Mouse (Mus musculus): Measurements from ENCODE around the gene Mfng. TPM values are rescaled to one million over a fixed set of nuclear protein-coding genes. Genes with fewer than 3 reads are reported as not detected.

Mfng gene
- polyA plus RNA-seq, 1 experiment: 3.8 TPM

- Histone ChIP-seq H3K27me3 (ENCODE audit: control insufficient read depth, insufficient read depth, low read length) (no peaks in the 10 kb centered on the region; the same call in 1 of the 2 replicates), H3K4me3 (replicated peaks; ENCODE audit: insufficient read depth, low read depth, low read length) (no peak overlapping the region), H3K27ac (ENCODE audit: insufficient read depth, low read length) (no peak overlapping the region), H3K4me1 (ENCODE audit: control insufficient read depth, insufficient read depth, low read length) (peaks cover 4% of the 10 kb centered on the region; the same call in 1 of the 2 replicates)
- TF ChIP-seq POLR2A (IDR thresholded peaks at IDR 0.05; ENCODE audit: borderline replicate concordance, insufficient read depth, low read length) (no peak), CTCF (IDR thresholded peaks at IDR 0.05; ENCODE audit: borderline replicate concordance, insufficient read depth, low read depth, low read length) (no peak)
- peak in 1 of 2 experiments; percentile 44 for DNase-seq
- 11% methylated on average over 21 of the region's 21 CpGs for WGBS
Observed at GRCm38 (mm10) chr15:78799029-78799428, 25.8 kb upstream of the Mfng start.

GRCm38 (mm10) chr15:78797060-78797329 is 23.7 kb upstream of the Mfng start:
- H3K4me1 ChIP-seq (ENCODE audit: control insufficient read depth, insufficient read depth, low read length): peaks cover 4% of the 10 kb centered on the region; the same call in 1 of the 2 replicates
- no peaks in the 10 kb centered on the region; the same call in 1 of the 2 replicates for H3K27me3 ChIP-seq (ENCODE audit: control insufficient read depth, insufficient read depth, low read length)
- no peak for DNase-seq
- TF ChIP-seq POLR2A (IDR thresholded peaks at IDR 0.05; ENCODE audit: borderline replicate concordance, insufficient read depth, low read length) (no peak), CTCF (IDR thresholded peaks at IDR 0.05; ENCODE audit: borderline replicate concordance, insufficient read depth, low read depth, low read length) (no peak)
- 91% methylated on average over 8 of the region's 8 CpGs for WGBS
- no peak overlapping the region for H3K27ac ChIP-seq (ENCODE audit: insufficient read depth, low read length)
- no peak overlapping the region for H3K4me3 ChIP-seq (replicated peaks; ENCODE audit: insufficient read depth, low read depth, low read length)

GRCm38 (mm10) chr15:78796196-78797059 is 23.2 kb upstream of the Mfng start:
- Histone ChIP-seq H3K4me1 (ENCODE audit: control insufficient read depth, insufficient read depth, low read length) (peaks cover 4% of the 10 kb centered on the region; the same call in 1 of the 2 replicates), H3K27ac (ENCODE audit: insufficient read depth, low read length) (no peak overlapping the region), H3K27me3 (ENCODE audit: control insufficient read depth, insufficient read depth, low read length) (no peaks in the 10 kb centered on the region; the same call in 1 of the 2 replicates), H3K4me3 (replicated peaks; ENCODE audit: insufficient read depth, low read depth, low read length) (no peak overlapping the region)
- DNase-seq: no peak
- WGBS: 36% methylated on average over 25 of the region's 25 CpGs
- TF ChIP-seq CTCF (IDR thresholded peaks at IDR 0.05; ENCODE audit: borderline replicate concordance, insufficient read depth, low read depth, low read length) (no peak), POLR2A (IDR thresholded peaks at IDR 0.05; ENCODE audit: borderline replicate concordance, insufficient read depth, low read length) (no peak)

- Histone ChIP-seq H3K4me3 (replicated peaks; ENCODE audit: insufficient read depth, low read depth, low read length) (no peak overlapping the region), H3K27ac (ENCODE audit: insufficient read depth, low read length) (no peak overlapping the region), H3K27me3 (ENCODE audit: control insufficient read depth, insufficient read depth, low read length) (no peaks in the 10 kb centered on the region), H3K4me1 (ENCODE audit: control insufficient read depth, insufficient read depth, low read length) (0 out of 2 replicates have a peak, but pooled peaks cover under 1% of the 10 kb centered on the region)
- 83% methylated on average over 12 of the region's 12 CpGs for WGBS
- DNase-seq: no peak
- TF ChIP-seq POLR2A (IDR thresholded peaks at IDR 0.05; ENCODE audit: borderline replicate concordance, insufficient read depth, low read length) (no peak), CTCF (IDR thresholded peaks at IDR 0.05; ENCODE audit: borderline replicate concordance, insufficient read depth, low read depth, low read length) (no peak)
Observed at GRCm38 (mm10) chr15:78790990-78791389, 17.7 kb upstream of the Mfng start.

GRCm38 (mm10) chr15:78790451-78790850 is 17.2 kb upstream of the Mfng start:
- no peak for DNase-seq
- WGBS: 51% methylated on average over 4 of the region's 4 CpGs
- H3K27ac ChIP-seq (ENCODE audit: insufficient read depth, low read length): no peak overlapping the region
- TF ChIP-seq POLR2A (IDR thresholded peaks at IDR 0.05; ENCODE audit: borderline replicate concordance, insufficient read depth, low read length) (no peak), CTCF (IDR thresholded peaks at IDR 0.05; ENCODE audit: borderline replicate concordance, insufficient read depth, low read depth, low read length) (no peak)
- no peaks in the 10 kb centered on the region for H3K4me1 ChIP-seq (ENCODE audit: control insufficient read depth, insufficient read depth, low read length)
- no peaks in the 10 kb centered on the region for H3K27me3 ChIP-seq (ENCODE audit: control insufficient read depth, insufficient read depth, low read length)
- H3K4me3 ChIP-seq (replicated peaks; ENCODE audit: insufficient read depth, low read depth, low read length): no peak overlapping the region

- Histone ChIP-seq H3K27ac (ENCODE audit: insufficient read depth, low read length) (no peak overlapping the region), H3K27me3 (ENCODE audit: control insufficient read depth, insufficient read depth, low read length) (no peaks in the 10 kb centered on the region), H3K4me1 (ENCODE audit: control insufficient read depth, insufficient read depth, low read length) (no peaks in the 10 kb centered on the region), H3K4me3 (replicated peaks; ENCODE audit: insufficient read depth, low read depth, low read length) (no peak overlapping the region)
- TF ChIP-seq POLR2A (IDR thresholded peaks at IDR 0.05; ENCODE audit: borderline replicate concordance, insufficient read depth, low read length) (no peak), CTCF (IDR thresholded peaks at IDR 0.05; ENCODE audit: borderline replicate concordance, insufficient read depth, low read depth, low read length) (no peak)
- WGBS: 86% methylated on average over 13 of the region's 13 CpGs
- DNase-seq: no peak
Observed at GRCm38 (mm10) chr15:78789721-78790323, 16.5 kb upstream of the Mfng start.

GRCm38 (mm10) chr15:78788042-78788441 is 14.8 kb upstream of the Mfng start:
- H3K27me3 ChIP-seq (ENCODE audit: control insufficient read depth, insufficient read depth, low read length): no peaks in the 10 kb centered on the region
- no peak overlapping the region for H3K27ac ChIP-seq (ENCODE audit: insufficient read depth, low read length)
- DNase-seq: no peak
- TF ChIP-seq CTCF (IDR thresholded peaks at IDR 0.05; ENCODE audit: borderline replicate concordance, insufficient read depth, low read depth, low read length) (no peak), POLR2A (IDR thresholded peaks at IDR 0.05; ENCODE audit: borderline replicate concordance, insufficient read depth, low read length) (no peak)
- H3K4me3 ChIP-seq (replicated peaks; ENCODE audit: insufficient read depth, low read depth, low read length): no peak overlapping the region
- no peaks in the 10 kb centered on the region for H3K4me1 ChIP-seq (ENCODE audit: control insufficient read depth, insufficient read depth, low read length)
- 95% methylated on average over 3 of the region's 3 CpGs for WGBS
